In genomic region chr12:65074651-65075050, GRCm38 (mm10) we compare ENCODE assay signal across 8 mouse cellular contexts. TPM values are rescaled to one million over a fixed set of nuclear protein-coding genes. Genes with fewer than 3 reads are reported as not detected.
DNase-seq lines count a peak whose midpoint lies in the region; ATAC-seq lines count a peak whose summit lies in the region.

No protein-coding gene starts in this region.

- H3K27ac ChIP-seq in kidney, embryonic 16.5 days (ENCODE audit: low read length): peak overlapping the region; percentile 93
- peak overlapping the region; percentile 51 for H3K27ac ChIP-seq in brown adipose tissue, adult 24 weeks (replicated peaks; ENCODE audit: low read depth, low read length)
- H3K27ac ChIP-seq in hindbrain, embryonic 16.5 days (ENCODE audit: low read depth, low read length): peak overlapping the region; percentile 35; the same call in 1 of the 2 replicates
- H3K27ac ChIP-seq in neural tube, embryonic 12.5 days: no peak overlapping the region

- peak overlapping the region; percentile 62 for H3K4me3 ChIP-seq in kidney, embryonic 16.5 days (ENCODE audit: low read length)
- H3K4me3 ChIP-seq in brown adipose tissue, adult 24 weeks (ENCODE audit: insufficient read depth, low read depth, low read length): peak overlapping the region; percentile 94
- peak overlapping the region; percentile 92 for H3K4me3 ChIP-seq in hindbrain, embryonic 16.5 days (ENCODE audit: low read length)
- peak overlapping the region; percentile 91 for H3K4me3 ChIP-seq in neural tube, embryonic 12.5 days

- H3K4me1 ChIP-seq in kidney, embryonic 16.5 days (ENCODE audit: insufficient read depth, low read length): peaks cover 29% of the 10 kb centered on the region
- peaks cover 2% of the 10 kb centered on the region; the same call in 1 of the 2 replicates for H3K4me1 ChIP-seq in brown adipose tissue, adult 24 weeks (ENCODE audit: control insufficient read depth, insufficient read depth, insufficient read length, low read length)
- peaks cover 25% of the 10 kb centered on the region for H3K4me1 ChIP-seq in hindbrain, embryonic 16.5 days (ENCODE audit: control insufficient read depth, insufficient read depth, low read depth, low read length)
- peaks cover 20% of the 10 kb centered on the region for H3K4me1 ChIP-seq in neural tube, embryonic 12.5 days

- no peaks in the 10 kb centered on the region for H3K27me3 ChIP-seq in kidney, embryonic 16.5 days (ENCODE audit: insufficient read depth, low read length)
- H3K27me3 ChIP-seq in hindbrain, embryonic 16.5 days (replicated peaks; ENCODE audit: control insufficient read depth, insufficient read depth, low read length): no peaks in the 10 kb centered on the region
- H3K27me3 ChIP-seq in neural tube, embryonic 12.5 days (replicated peaks): no peaks in the 10 kb centered on the region

- peaks cover 4% of the 10 kb centered on the region; the same call in 1 of the 2 replicates for H3K36me3 ChIP-seq in kidney, embryonic 16.5 days (ENCODE audit: insufficient read depth, low read length)
- no peaks in the 10 kb centered on the region for H3K36me3 ChIP-seq in hindbrain, embryonic 16.5 days (ENCODE audit: control insufficient read depth, insufficient read depth, low read length)
- H3K36me3 ChIP-seq in neural tube, embryonic 12.5 days: no peaks in the 10 kb centered on the region

- 0 out of 2 replicates have a peak overlapping the region, but pooled peaks have one; percentile 80 for H3K9ac ChIP-seq in kidney, embryonic 16.5 days (replicated peaks; ENCODE audit: low read length)
- H3K9ac ChIP-seq in hindbrain, embryonic 16.5 days (ENCODE audit: low read depth, low read length): no peak overlapping the region; the same call in 1 of the 2 replicates
- H3K9ac ChIP-seq in neural tube, embryonic 12.5 days: no peak overlapping the region

- no peak for DNase-seq in kidney, adult 11 months
- DNase-seq in urinary bladder, postnatal 25 days (ENCODE audit: low spot score): no peak
- no peak for DNase-seq in thymus, postnatal 36 days
- DNase-seq in kidney, adult 8-10 months: no peak

- WGBS in kidney, embryonic 16.5 days: 42% methylated on average over 7 of the region's 7 CpGs
- 47% methylated on average over 7 of the region's 7 CpGs for WGBS in hindbrain, embryonic 16.5 days
- WGBS in neural tube, embryonic 12.5 days: 48% methylated on average over 7 of the region's 7 CpGs

- no peaks in the 10 kb centered on the region for H3K9me3 ChIP-seq in kidney, embryonic 16.5 days (ENCODE audit: low read length)
- H3K9me3 ChIP-seq in hindbrain, embryonic 16.5 days (ENCODE audit: control insufficient read depth, low read length): no peaks in the 10 kb centered on the region
- no peaks in the 10 kb centered on the region for H3K9me3 ChIP-seq in neural tube, embryonic 12.5 days

- no peak for ATAC-seq in kidney, embryonic 16.5 days (ENCODE audit: low FRiP score, low TSS enrichment)
- ATAC-seq in hindbrain, embryonic 16.5 days: no peak
- no peak for ATAC-seq in neural tube, embryonic 12.5 days (ENCODE audit: low FRiP score, low read depth)

- peak overlapping the region; percentile 79 for H3K4me2 ChIP-seq in kidney, embryonic 16.5 days (replicated peaks; ENCODE audit: low read depth, low read length)
- H3K4me2 ChIP-seq in hindbrain, embryonic 16.5 days (ENCODE audit: low read length): peak overlapping the region; percentile 83
- H3K4me2 ChIP-seq in neural tube, embryonic 12.5 days (replicated peaks): peak overlapping the region; percentile 79

RNA-seq across cellular contexts. Expression of gene Fancm, which starts 0.8 kb away (rescaled TPM):
- 7.7 and 8.4 TPM in 2 replicates for polyA plus RNA-seq in kidney, embryonic 16.5 days (2015; fragmentation: Nextera tagmentation; extraction: Ambion mirVana)
- 7.4 and 8.1 TPM in 2 replicates for polyA plus RNA-seq in brown adipose tissue, adult 24 weeks (2012; ENCODE audit: insufficient read depth, insufficient read length, missing spikeins)
- polyA plus RNA-seq in hindbrain, embryonic 16.5 days (2015; fragmentation: Nextera tagmentation; extraction: Ambion mirVana): 5.9 and 6.7 TPM in 2 replicates
- polyA plus RNA-seq in neural tube, embryonic 12.5 days (2016; fragmentation: Nextera tagmentation; extraction: Ambion mirVana): 12.1 and 15.8 TPM in 2 replicates

RNA-seq across cellular contexts. Expression of gene Fkbp3, which starts 0.8 kb away (rescaled TPM):
- 400 and 420 TPM in 2 replicates for polyA plus RNA-seq in kidney, embryonic 16.5 days (2015; fragmentation: Nextera tagmentation; extraction: Ambion mirVana)
- 136 and 207 TPM in 2 replicates for polyA plus RNA-seq in brown adipose tissue, adult 24 weeks (2012; ENCODE audit: insufficient read depth, insufficient read length, missing spikeins)
- 388 and 458 TPM in 2 replicates for polyA plus RNA-seq in hindbrain, embryonic 16.5 days (2015; fragmentation: Nextera tagmentation; extraction: Ambion mirVana)
- polyA plus RNA-seq in neural tube, embryonic 12.5 days (2016; fragmentation: Nextera tagmentation; extraction: Ambion mirVana): 516 and 548 TPM in 2 replicates

RNA-seq across cellular contexts. Expression of gene Prpf39, which starts 38.5 kb away (rescaled TPM):
- 50.4 and 52.9 TPM in 2 replicates for polyA plus RNA-seq in kidney, embryonic 16.5 days (2015; fragmentation: Nextera tagmentation; extraction: Ambion mirVana)
- 13.0 and 14.0 TPM in 2 replicates for polyA plus RNA-seq in brown adipose tissue, adult 24 weeks (2012; ENCODE audit: insufficient read depth, insufficient read length, missing spikeins)
- polyA plus RNA-seq in hindbrain, embryonic 16.5 days (2015; fragmentation: Nextera tagmentation; extraction: Ambion mirVana): 45.4 and 45.8 TPM in 2 replicates
- 55.4 and 56.6 TPM in 2 replicates for polyA plus RNA-seq in neural tube, embryonic 12.5 days (2016; fragmentation: Nextera tagmentation; extraction: Ambion mirVana)
